Mouse (Mus musculus): ENCODE data around the gene Lyplal1. TPM values are rescaled to one million over a fixed set of nuclear protein-coding genes. Genes with fewer than 3 reads are reported as not detected.

Gene Lyplal1
- total RNA-seq, 4 experiments from 2014 or later, result 8.9 to 11.9 (median 9.7) TPM

GRCm38 (mm10) chr1:186041841-186042240, 75.3 kb downstream of the Lyplal1 start:
- no peak for DNase-seq (ENCODE audit: low spot score in 2 of 2)
